Mouse (Mus musculus): ENCODE measurements at regions not wholly inside any gene's neighbourhood (a gene's known extent, or its start where the extent isn't known, plus 50 kb on each side); places are given as distances from the start of the nearest gene placed in this dataset.

- TF ChIP-seq CTCF (IDR thresholded peaks at IDR 0.05; ENCODE audit: control insufficient read depth, insufficient read depth, low read length) (no peak), POLR2A (IDR thresholded peaks at IDR 0.05; ENCODE audit: borderline replicate concordance, control insufficient read depth, low read depth, low read length) (no peak)
These were observed 650.4 kb upstream of the Lmcd1 start for GRCm38 (mm10) chr6:111623140-111623497.
